Mouse (Mus musculus) NIH3T3 (cell line): Measurements from ENCODE around the gene Dbi.

ENCODE experiments used
- DNase-seq: peaks from one replicate; pipeline ENCODE4 v3.0.0-alpha.2; 2012; ENCODE audit warnings: low read depth

The Dbi gene

DNA sequence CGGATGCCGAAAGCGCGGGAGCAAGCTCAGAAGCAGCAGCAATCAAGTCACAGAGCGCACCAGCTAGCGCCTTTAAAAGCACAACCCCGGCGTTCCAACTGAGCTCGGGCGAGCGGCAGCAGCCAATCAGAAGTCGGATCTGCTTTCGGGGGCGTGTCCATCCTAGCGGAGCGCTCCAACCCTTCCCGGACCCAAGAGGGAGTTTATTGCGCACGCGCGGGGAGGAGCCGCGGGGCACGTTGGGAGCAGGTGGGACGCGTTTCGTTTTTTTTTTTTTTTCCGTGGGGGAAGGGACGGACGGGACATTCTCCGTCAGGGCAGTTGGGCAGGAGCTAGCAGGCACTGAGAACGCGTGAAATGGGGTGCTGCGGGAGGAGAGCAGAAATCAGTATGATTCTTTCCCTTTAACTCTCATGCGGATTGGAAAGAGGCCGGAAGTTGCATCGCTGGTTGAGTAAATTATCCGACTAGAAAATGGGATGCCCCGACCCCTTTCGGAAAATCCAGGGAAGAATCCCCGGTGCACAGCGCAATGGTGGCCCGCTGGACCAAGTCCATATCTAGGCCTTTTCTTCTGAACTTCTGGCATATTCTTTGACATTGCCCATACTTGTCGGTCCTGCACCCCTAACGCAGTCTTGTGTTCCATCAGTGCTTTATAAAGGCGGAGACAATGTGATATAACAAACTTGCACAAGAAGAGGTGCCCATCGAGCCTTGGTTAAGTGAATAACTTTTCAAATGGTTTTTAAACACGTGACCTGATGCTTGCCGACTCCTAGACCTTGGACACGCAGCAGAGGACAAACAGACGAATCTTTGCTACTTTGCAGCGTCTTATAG is at the start of gene Dbi, which contains the start of gene 3110009E18Rik:
Gene Dbi (minus strand): TSS at position 110 of the 843 bp plus-strand sequence.
Gene 3110009E18Rik (plus strand): TSS at position 219 of the 843 bp plus-strand sequence.
- DNase-seq: peak; percentile 99

DNA sequence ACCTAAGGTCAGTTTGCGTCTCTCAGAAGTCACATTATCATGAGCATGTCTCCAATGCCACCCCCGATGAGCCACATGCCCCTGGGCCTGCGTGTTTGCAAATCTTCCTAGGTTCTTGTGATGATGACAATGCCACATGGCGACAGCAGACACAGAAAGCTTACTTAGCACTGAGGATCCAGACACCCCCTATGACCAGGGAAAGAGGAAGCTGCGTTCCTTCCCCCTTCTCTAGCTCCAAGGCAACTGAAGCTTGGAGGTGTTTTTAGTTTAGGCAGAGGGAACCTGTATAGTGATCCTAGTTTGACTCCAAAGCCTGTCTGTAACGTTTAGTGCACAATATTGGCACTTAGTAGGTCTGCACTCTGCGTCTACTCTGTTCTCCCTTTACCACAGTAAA is 49.4 kb upstream of the Dbi start:
- no peak for DNase-seq

DNA sequence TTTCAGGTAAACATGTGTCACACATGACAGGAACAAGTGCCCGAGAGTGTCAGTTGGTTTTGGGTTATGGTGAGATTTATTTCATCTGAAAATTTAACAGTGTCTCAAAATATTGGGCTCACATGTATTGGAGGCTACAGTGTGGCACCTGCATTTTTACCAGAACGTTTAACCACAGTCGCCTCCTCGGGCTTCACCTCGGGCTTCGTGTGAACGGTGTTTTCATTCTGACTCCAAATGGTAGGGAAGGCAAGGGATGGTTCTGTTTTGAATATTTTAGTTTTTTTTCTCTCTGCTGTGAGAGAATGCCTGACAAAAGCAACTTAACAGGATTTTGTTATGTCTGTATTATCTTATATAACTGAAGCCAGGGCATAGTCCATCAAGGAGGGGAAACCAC is 47.8 kb upstream of the Dbi start:
- DNase-seq: no peak

DNA sequence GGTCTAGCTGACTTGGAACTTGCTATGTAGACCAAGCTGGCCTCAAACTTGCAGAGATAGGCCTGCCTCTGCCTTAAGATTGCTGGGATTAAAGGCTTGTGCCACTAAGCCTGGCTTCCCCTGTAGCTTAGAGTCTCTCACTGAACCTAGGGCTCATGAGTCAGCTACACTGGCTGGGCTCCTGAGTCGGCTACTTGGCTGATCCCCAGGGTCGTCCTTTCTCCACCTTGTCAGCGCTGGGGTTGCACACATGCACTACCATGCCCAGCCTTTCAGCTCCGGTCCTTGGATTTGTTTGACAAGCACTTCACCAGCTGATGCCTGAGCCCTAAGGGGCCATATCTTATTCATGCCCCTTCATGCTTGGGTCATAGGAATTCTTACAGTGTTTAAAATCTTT is 47.1 kb upstream of the Dbi start:
- DNase-seq: peak; percentile 64

DNA sequence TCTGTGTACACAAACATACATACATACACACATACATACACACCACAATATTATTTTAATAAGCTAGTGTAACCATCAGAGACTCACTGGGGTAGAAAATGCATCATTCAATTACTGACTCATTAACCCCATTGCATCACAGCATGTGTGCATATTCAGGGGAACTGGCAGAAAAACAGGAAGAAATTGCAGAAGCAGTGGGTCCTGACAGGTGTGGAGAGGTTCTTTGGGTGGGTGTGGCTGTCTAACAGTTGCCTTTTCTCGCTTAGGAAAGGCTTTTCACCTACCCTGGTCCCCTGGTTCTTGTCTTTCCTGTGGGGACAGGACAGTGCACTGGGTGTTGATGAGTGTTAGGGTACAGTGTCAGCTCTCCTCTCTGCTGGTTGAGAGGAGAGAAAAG is 41.7 kb upstream of the Dbi start:
- DNase-seq: no peak

DNA sequence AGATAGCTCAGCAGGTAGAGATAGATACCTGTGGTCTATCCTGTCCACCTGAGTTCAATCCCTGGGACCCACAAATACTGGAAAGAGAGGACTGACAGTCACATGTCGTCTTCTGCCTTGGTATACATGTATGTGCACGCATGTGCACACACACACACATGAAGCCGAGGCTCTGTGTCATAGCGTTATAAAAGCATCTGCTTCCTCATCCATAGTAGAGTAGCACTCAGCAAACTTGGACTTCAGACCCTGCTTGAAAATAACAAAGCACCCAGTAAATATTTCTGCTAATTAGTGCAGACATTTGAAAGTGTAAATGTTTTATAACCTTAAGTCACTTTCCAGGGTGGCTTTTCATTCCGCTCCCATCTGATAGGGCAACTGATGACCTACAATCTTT is 40.6 kb upstream of the Dbi start:
- no peak for DNase-seq

DNA sequence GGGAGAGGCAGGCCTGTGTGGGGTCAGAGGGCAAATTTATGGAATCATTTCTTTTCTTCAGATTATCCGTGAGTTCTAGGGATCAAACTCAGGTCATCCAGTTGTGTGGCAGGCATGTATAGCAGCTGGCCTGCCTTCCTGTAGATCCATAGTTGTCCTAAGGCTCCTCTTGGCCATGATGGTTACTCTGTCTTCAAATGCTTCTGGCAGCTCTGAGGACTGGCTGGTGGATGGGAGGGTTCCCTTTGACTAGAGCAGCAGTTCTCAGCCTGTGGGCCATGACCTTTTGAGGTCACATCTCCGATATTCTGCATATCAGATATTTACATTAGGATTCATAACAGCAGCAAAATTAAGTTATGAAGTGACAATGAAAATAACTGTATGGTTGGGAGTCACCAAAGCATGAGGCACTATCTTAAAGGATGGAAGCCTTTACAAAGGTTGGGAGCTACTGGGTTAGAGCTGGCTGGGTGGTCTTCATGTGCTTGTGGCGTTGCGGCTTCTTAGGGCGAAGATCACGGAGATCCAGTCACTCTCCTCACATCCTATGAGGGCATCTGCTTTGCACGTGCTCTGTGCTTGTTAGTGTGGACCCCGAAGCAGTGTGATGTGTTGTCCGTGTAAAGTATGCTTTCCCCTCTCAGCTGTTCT is 37.7 kb upstream of the Dbi start:
- no peak for DNase-seq

DNA sequence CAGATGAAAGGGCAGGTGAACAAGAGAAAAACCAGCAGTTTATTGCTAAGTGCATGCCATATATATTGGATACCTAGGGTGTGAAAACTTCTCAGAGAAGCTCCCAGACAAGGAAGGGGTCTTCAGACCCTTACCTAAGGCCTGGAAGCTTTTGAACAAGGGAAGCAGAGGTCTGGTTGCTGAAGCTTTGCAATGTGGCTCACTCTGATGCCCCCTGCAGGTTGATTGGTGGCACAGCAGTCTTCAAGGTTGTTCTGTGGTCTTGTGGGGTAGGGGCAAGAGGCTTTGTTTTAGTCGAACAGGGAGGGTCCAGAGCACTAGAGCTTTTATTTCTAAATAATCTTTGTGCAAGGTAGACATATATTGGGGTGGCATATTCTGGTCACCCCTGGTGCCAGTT is 34.4 kb upstream of the Dbi start:
- peak; percentile 57 for DNase-seq

DNA sequence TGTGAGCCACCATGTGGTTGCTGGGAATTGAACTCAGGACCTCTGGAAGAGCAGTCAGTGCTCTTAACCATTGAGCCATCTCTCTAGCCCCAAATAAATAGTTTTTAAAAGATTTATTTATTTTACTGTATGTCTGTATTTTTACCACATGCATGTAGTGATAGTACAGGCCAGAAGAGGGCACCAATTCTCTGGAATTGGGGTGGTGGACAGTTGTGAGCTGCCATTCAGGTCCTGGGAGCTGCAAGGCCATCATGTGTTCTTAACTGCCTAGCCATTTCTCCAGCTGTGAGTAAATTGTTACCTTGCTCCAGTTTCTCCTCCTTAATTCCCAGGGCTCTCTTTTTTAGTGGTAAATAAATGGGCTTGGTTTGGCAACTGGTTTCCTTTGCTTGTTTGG is 33.4 kb upstream of the Dbi start:
- peak; percentile 84 for DNase-seq

DNA sequence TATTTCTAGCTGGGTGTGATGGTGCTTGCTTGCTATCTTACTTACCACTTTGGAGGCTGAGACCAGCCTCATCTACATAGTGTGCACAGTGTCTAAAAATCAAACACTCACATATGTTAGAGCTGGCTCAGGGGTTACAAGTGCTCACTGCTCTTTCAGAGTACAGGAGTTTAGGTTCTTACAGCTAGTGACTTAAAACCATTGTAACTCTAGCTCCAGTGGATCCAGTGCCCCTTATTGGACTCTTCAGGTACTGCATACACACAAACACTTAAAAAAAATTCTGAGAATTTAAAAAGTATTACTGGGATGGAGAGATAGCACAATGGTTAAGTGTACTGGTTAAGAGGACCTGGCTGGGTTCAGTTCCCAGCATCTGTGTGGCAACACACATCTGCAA is 26.1 kb upstream of the Dbi start:
- peak; percentile 73 for DNase-seq

DNA sequence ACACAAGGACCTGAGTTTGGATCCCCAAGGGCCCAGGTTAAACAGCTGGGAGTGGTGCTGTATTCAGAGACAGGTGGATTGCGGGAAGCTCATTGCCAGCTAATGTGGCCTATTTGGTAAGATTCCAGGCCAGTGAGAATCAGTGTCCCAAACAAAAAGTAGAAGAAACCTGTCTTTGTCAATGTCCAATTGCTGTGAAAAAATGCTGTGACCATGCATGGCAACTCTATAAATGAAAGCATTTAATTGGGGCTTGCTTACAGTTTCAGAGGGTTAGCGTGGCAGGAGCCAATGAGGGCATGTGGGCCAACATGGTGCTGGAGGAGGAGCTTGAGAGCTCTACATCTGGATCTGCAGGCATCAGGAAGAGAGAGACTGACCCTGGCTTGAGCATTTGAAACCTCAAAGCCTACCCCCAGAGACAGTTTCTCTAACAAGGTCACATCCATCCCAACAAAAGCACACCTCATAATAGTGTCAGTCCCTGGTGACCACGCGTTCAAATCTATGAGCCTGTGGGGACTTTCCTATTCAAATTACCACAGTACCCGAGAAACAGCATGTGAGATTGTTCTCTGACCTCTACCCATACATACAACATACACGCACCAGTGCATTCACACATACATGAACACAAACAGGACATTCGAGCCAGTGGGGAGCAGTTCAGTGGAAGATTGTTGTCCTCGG is 24.8 kb upstream of the Dbi start:
- no peak for DNase-seq

DNA sequence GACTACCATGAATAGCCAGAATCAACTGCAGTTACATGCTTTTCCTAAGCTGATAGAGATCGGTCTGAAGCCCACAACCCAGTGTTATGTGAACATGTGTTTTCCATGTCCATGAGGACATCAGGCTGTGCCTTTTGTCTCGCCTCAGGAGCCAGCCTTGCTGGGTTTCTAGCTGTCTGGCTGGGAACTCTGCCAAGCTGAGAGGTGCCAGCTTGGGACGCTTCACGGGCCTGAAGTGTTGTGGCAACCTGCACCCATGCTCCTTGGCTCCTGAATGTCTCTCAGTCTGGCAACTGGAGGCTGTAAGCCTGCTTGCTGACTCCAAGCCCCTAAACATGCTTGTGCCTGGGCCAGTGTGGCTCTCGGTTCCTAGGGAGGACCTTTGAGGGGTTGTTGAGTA is 21.7 kb upstream of the Dbi start:
- no peak for DNase-seq

DNA sequence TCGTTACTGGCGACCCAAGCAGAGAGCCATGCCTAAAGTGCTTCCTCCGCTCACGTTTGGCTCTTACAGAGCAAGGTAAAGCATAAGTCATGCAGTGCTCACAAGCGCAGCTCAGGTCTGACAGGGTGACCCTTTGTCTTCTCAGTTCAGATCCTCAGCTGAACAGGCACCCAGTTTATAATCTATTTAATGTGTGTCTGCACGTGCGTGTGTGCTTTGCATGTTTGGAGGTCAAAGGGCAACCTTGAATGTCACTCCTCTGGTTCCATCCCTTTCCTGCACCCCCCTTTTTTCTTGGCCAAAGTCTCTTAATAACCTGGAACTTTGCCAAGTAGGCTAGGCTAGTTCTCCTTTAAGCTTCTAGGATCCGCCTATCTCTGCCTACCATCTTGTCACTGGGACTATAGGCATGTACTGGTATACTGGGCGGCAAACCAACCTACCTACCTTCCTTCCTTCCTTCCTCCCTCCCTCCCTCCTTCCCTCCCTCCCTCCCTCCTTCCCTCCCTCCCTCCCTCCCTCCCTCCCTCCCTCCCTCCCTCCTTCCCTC is 19.3 kb upstream of the Dbi start:
- DNase-seq: no peak

DNA sequence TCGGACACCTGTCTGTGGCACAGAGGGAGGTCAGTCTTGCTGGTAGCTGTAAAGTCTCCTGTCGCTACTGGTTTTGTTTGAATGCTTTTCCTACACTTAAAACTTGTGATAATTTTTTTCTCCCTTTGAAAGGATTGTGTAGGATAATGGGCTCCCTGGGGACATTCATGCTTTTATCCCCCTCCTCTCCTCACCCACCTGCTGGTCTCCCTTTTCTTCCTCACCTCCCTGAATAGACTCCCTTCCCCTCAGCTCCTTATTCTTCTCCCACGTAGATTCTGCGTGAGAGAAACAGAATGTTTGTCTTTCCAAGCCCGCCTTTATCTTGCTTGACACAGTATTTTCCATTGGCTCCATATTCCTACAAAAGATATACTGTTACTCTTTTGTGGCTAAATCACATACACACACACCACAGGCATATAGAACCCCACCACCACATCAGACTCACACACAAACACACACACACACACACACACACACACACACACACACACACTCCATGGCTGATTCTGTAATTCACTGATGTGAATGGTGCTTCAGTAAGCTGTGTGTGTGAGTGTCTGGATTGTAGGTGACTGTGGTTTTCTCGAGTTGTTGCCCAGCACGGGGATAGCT is 18.2 kb upstream of the Dbi start:
- no peak for DNase-seq

DNA sequence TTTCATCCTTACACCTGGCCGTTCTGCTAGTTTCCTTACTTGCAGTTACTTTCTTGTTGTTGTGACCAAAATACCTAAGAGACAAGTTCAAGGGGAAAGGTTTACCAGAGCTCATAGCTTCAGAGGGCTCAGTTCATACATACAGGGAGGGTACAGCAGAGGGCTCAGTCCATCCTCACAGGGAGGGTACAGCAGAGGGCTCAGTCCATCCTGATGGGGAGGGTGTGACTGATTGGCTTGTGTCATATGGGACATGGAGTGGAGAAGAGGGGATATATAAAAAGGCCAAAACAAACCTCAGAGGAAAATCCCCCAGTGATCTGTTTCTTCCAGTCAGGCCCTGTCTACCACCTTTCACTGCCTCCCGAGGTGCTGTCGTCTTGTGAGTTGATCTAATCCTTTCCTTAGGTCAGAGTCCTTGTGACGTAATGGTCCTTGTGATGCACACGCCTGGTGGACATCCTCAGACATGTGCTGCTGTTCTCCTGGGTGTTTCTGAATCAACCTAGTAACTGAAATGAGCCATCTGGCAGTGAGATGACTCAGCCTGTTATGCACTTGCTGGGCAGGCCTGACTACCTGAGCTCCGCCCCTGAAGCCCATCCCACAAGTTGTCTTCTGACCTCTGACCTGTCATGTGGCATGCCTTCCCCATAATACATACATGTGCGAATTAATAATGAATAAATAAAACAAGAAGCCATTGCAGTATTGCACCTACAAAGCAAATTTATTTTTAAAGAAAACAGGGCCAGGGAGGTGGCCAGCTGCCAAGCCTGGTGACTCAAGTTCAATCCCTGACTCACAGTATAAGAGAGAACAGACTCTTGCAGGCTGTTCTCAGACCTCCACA is 15.3 kb upstream of the Dbi start:
- DNase-seq: peak; percentile 89

DNA sequence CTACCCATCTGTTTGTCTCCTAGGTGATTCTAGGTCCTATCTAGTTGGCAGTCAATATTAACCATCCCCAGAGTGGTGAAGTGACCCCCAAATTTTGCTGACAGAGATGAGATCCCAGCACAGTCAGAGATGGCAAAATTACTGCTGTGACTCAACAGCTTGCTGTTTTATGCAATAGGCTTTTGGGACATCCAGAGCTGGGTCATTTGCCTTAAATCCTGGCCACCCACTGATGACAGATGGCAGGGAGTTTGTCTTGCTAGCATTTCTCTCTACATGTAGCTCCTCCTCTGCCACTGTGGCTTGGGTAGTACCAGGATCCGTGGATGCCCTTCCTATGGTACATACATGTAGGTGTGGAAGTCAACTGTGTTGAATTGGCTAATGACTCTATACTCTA is 11.5 kb upstream of the Dbi start:
- DNase-seq: no peak

DNA sequence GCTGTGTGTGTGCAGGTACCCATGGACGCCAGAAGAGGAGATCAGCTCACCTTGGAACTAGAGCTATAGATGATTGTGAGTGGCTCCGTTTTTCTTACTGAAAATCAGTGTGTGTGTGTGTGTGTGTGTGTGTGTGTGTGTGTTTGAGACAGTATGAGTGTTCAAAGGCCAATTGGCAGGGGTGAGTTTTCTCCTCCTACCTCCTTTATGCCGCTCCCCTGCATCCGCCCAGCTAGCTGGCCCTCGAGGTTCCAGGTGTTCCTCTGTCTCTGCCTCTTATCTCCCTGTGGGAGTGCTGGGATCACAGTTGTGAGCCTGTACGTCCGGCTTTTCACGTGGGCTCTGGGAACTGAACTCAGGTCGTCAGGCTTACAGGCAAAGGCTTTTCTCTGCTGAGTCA is 5.4 kb upstream of the Dbi start:
- no peak for DNase-seq

DNA sequence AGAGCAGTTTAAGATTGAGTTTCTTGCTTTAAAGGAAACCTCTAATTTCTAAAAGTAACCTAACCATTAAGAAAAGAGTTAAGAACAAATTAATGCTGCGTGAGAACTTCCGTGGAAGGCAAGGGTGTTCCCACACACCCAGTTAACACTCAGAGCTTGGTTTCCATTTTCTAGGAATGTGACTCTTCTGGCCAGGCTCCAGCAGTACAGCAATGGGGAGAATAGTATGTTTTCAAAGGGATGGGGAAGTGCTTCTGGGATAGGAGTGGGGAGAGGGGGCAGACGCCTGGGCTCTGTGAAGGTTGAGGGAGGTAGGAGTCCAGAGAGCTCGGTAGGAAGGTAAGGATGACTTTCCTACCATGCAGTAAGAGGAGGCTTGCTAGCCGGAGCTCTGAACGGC is 4.6 kb upstream of the Dbi start:
- DNase-seq: peak; percentile 78

DNA sequence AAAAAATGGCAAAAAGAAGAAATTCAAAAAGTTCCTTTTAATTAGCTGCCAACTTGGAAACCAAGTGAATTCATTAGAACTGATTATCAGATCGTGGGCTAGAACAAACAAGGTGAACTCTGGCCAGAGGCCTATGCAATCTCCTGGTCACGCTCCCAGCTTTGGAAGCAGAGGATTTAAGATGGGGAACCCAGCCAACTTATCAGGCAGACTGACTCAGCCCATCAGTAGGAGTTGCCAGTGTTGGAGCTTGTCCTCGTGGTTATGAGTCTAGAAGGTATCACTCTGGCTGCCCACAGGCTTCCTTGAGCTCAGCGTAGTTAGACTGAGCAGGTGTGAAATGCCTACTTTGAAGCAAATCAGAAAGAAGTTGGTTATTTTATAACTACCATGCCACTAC is 4.0 kb upstream of the Dbi start:
- DNase-seq: peak; percentile 88

DNA sequence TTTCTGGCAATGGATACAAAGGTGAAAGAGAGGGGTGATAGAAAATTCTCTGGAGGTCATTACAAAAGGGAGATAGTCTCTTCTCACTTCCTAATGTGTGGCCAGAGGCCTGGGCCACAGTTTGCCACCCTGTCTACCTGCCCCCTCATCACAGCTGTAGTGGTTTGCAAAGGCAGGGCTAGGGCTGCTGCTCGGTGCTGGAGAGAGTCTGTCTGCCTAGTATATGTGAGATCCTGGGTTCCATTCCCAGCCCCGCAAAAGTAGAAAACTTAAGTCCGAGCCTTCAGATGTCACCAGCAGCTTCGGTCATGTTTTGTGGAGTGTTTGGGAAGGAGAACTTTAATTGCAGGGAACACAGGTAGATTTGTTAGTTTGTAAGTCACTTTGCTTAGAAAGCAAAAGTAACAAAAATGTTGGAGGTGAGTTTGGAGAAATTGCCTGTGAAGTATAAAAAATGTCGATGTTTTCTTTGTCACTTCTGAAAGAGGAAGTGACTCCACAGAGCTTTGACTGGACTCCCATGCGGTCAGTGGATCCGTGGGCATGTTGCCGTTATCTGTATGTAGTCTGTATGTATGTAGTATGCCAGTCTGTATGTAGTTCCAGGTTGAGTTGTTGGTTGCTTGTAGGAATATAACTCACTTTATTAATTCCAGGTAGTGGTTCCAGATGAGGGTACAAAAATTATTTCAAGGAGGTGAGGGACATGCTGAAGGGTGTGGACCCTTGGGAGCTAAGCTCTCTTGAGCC is 1.9 kb upstream of the Dbi start:
- DNase-seq: no peak
